Mouse (Mus musculus) neural tube, embryonic 10.5 days (tissue): Measurements from ENCODE around the gene Prrx2.

Source experiments
- DNase-seq: peaks from one replicate; pipeline ENCODE4 v3.0.0-alpha.2; 2017; ENCODE audit warnings: low spot score; ENCODE audit errors: extremely low spot score

Prrx2 gene

DNA sequence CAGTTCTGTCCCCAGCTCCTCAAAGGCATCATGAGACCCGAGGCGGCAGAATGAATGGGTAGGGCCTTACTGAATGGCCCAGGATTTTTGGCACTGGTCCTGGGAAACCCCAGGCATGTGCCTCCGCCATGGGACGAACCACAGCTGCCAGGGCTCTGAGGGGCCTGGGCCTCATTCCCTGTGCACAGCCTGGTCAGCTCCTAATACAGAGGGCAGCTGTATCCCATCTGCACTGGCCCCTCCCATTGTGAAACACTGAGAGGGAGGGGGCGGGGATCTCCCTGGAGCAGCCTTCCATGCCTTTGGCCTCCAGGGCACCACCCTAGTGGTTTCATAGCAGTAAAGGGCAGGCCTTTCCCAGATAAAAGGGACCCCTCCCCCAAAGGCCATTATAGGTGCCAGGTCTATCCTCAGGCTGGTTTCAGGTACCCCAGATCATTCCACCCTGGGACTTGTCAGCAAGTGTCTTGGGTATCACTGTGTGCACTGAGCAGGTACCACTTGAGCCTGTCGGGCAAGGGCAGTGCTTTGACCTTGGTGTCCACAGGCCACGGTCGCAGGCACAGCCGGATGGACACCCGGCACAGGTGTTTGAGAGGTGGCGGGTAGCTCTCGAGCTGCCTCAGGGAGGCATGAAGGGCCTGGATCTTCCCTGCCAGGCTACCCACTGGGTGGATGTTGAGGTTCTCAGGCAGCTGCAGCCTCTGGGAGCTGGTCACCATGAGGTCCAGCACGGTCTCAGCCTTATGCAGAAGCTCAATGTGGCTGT is 11.2 kb upstream of the Prrx2 start:
- DNase-seq: no peak

DNA sequence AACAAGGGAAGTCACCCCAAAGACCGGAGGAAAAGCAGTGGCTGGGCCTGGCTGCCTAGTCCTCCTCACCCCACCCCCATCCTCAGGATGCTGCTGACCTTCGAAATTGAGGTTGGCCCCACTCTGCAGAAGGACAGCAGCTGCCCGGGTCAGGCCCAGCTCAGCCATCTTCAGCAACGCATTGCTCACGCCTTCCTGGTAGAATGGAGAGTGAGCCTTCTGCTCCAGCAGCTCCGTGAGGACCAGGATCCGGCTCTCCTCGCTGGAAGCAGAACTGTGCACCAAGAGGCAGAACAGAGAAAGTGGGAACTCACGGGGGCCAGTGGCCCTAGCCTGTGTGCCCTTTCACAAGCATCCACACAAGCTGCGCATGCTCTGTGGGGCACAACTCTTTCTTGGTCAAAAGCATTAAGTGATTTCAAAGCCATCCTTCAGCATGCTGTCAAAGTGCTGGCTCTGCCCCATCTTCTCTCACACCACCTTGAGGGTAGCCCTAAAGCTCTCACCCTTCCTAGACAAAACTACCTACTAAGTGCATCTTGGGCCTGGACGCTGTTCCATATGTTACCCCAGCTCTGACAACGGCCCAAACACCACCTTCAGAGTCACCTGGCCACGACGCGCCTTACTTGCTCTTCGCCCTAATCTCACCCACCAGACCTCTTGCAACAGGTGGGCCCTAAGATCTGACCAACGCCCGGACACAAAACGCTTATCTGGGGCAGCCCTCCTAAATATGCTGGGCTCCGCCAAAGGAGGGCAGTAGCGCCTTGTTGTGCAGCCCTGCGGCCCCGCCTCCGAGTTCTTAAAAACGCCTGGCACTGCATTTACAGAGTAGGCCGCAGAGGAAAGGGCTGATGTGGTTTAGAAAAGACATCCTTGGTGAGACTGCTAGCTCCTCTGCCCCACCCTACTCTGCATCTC is 7.7 kb upstream of the Prrx2 start:
- peak; percentile 48 for DNase-seq

DNA sequence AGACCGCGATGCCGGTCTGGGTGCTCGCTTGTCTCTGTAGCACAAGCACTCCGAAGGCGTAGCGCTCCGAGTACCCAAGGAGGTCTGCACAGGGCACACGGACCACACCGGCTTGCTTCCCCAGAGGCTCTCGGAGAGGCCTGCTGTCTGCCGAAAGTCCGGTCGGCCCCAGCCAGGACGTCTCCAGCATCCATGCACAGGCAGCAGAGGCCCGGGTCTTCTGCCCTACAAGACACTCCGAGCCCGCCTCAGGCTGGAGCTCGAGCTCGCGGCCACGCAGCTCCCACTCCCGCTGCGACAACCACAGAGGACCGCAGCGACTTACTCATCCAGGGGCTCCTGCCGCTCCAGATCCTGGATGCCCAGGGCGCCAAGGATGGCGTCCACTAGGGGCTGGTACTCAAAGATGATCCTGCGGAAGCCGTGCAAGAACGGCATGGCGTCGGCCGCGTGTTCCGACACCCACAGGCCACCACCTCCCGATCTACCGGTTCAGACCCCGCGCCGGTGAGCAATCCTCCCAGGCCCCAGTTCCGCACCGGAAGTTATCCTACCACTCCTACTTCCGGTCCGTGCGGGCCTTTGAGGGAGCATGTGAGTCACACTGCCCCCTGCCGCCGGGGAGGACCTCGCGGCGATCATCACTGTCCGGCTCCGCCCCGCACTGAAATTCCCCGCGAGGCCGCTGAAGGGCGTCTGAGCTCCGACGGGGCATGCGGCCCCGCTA is 6.9 kb upstream of the Prrx2 start:
- DNase-seq: peak; percentile 98

DNA sequence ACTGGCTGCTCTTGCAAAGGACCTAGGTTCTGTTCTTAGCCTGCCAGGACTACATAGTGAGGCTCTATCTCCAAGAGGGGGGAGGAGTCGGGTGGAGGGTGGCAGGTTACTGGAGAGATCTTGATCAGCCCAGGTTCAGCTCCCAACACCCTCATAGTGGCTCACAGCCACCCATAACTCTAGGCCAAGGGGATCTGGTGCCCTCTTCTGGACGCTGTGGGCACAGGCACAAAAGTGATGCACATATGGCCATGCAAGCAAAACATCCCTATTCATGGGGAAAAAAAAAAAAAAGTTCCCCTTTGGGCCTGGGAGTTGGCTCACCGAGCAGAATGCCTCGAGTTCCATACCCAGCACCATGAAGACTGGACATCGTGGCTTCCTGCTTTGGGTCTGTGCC is 5.5 kb upstream of the Prrx2 start:
- no peak for DNase-seq

DNA sequence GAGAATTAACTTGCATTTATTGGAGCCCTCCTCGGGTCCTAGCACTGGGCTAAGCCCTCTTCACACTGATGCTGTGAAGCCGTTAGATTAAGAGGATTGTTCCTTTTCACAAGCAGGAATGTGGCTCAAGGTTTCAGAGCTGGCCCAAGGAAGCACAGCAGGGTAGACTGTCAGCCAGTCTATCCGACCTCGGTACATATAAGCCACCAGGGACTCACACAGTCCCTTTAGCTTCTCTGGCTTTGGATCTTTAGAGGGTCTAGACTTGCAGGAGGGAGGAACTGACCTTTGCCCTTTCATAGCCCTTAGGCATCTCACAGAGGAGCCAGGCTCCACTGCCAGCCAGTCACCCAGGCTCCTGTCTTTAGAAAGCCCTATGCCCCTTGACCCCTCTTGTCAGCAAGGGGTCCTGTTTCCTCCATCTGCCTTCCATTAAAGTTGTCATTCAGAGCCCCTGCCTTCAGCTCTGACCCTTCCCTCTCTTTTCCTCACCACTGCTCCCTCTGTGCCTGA is 4.4 kb upstream of the Prrx2 start, which contains the start of gene Asb6:
TSS of gene Asb6 (minus strand) at position 51 of the 513 bp plus-strand sequence.
- DNase-seq: no peak

DNA sequence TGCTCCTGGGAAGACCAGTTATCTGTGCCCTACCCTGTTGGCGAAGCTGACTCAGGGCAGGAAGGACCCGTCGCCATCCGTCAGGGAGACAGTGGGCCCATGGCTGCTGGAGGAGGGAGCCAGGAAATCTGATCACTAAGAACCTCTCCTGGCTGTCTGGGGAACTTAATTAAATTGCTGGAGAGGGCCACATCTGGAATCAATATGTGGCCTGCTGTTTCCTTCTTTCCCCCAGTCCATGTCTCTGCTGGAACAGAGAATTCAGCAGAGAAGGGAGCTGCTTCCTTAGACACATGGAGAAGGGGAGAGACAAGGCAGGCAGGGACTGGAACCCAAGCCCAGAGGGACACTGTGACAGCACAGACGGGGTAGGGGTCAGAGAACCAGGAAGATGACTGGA is 1.1 kb upstream of the Prrx2 start:
- peak; percentile 47 for DNase-seq

DNA sequence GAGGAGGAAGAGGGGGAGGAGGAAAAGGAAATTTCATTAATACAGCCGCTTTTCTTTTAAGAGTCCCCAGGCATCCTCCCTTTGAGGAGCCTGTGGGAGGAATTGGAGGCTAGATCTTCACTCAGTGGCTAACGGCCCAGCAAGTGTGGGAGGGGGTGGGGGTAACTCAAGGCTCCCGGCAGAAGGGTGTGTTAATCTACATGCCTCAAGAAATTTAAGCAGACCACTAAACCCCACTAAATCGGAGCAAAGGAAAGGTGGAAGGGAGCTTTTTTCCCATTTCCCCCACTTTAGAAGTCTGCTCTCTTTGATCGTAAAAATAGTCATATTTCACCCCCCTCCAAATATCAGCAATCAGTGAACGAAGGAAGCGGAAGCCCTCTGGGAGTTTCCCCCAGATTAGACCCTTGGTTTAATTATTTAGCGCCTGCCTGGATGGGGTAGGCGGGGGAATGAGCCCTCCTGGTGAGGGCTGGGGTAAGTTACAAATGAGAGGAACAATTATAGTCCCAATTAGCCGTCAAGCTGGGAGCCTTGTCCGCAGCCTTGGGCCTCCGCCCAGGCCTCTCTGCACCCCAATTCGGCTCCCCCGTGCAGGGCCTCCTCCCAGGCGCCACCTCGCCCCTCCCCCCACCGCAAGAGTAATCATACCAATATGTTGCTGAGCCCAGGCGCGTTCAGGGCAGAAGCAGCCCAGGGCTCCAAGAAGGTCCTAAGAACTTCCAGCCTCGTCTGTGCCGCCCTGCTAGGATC is 1.6 kb downstream of the Prrx2 start:
- DNase-seq: no peak

DNA sequence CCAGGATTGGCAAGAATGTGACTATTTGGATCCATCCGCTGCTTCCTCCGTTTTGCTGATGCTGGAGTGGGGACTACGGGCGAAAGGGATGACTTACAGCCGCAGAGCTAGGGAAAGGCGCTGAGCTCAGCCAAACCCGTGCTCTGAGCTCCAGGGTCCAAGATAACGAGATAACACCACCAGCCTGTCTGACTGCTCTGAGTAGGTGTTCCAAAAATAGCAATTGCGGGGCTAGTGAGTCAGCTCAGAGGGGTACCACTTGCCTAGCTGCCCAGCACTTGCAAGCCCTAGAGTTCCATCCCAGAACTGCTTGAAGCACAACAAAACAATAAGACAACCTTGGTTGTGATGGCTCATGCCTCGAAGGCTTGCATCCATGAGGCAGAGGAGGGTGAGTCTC is 7.8 kb downstream of the Prrx2 start:
- no peak for DNase-seq

DNA sequence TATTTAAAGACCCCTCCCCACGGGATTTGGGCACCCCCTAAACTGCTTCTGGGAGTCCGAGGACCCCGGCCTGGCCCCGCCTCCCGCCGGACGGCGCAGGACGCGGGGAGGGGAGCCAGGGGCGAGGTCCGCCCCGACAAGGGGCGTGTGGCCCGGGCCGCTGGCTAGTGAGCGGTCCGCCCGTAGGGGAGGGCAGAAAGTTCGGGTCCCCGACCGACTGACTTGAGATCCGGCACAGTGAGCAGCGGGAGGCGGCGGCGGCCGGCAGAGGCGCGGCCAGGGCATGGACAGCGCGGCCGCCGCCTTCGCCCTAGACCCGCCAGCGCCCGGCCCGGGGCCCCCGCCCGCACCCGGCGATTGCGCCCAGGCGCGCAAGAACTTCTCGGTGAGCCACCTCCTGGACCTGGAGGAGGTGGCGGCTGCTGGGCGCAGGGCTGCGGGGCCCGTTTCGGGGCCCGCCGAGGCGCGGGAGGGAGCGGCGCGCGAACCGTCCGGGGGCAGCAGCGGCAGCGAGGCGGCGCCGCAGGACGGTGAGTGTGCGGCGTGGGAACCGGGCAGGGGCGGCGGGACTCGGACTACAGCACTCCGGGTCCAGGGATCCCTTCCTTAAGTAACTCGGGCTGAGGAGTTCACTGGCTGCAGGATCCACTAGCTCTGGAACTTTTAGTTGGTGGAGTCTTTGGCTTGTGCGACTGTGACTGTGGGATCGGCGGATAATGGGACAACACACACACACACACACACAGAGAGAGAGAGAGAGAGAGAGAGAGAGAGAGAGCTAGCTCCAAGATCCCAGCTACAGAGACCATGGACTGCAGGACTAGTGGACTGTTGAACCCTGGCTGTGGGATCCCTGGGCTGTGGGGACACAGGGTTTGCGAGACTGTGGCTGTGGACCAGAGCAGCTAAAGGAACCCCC is 10.6 kb downstream of the Prrx2 start:
- DNase-seq: peak; percentile 52

DNA sequence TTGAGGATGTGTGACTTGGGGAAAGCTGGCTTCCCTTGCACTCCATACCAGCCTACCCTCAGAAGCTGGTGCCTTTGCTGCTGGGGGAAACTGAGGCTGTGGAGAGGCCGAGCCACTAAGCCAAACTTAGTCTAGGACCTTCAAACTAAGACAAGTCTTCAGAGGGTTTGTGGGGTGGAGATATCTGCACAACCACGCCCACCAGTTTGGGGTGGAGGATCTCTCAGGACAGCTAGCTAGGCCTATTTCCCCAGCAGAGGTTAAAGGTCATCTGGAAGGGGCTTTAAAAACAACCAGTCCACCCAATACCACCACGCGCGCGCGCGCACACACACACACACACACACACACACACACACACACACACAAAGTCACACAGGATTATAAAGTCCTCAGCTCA is 11.5 kb downstream of the Prrx2 start:
- DNase-seq: no peak

DNA sequence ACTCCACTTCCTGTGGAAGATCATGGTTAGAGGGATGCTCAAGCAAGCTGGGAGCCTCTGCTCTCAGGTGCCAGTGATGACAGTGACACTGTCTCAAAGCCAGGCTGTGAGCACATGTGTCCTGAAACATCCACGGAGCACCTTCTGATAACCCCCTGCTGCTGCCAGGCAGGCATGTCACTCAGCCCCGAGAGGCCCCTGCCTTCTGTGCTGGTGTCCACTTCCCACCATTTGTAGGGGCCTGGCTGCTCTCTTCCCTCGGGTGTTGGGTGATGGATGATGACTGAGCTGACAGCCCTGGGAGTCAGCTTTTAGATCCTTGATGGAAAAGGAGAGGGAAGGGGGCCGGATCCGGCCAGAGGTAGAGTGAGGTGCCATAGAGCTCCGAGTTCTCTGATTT is 12.0 kb downstream of the Prrx2 start:
- DNase-seq: no peak

DNA sequence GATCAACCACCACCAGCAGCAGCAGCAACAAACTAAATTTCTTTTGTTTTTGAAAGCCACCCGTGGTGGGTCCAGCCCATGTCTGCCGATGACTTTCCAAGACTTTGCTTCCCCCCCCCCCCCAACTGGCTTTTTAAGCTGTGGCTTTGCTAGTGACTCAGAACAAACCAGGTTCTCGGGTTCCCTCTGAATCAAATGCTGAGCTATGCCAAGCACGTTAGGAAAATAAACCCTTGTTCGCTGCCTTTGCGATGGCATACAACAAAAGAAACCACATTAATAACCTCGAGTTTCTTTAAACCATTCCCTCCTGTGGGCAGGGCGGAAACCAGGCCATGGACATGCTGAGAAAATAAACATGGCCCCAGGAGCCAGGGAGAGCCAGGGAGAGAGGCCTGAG is 13.4 kb downstream of the Prrx2 start:
- DNase-seq: no peak

DNA sequence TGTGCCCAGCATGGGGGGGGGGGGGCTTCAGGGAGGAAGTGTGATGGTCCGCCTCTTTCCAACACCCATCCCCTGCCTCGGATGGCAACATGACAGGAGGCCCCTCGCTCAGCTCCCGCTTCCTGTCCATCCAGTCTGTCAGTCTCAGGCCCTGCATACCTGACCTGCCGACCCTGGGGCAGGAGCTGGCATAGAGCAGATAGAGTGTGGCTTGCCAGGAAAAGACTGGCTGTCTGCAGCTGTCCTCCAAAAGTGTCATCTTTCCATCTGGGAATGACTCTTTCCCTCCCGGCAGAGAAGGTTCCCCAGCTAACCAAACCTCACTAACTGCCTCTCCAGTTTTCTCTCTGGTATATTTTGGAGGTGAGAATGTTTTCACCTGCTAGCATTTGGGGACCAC is 15.8 kb downstream of the Prrx2 start:
- no peak for DNase-seq

DNA sequence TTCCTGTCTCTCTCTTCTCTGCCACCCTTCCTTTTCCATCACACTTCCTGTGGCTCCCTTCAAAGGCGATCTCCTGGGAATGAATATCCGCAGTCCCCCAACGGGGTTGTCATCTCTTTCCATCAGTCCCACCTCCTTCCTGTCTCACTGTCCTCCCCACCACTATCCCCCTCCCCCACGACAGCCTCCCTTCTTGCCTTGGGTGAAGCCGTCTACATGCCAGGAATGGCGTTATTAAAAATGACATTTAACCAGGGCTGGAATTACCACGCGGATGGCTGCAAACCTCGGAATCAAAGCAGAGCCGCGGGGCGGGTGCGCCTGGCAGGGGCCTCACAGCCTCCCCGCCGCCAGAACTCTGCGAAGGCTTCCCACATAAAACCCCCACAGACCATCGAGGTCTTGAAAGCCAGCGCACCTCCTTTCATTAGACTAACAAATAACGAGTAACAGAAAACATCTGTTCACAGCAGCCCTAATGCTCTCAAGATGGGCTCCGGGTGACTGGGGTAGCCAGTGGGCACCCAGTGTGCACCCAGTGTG is 18.1 kb downstream of the Prrx2 start:
- no peak for DNase-seq

DNA sequence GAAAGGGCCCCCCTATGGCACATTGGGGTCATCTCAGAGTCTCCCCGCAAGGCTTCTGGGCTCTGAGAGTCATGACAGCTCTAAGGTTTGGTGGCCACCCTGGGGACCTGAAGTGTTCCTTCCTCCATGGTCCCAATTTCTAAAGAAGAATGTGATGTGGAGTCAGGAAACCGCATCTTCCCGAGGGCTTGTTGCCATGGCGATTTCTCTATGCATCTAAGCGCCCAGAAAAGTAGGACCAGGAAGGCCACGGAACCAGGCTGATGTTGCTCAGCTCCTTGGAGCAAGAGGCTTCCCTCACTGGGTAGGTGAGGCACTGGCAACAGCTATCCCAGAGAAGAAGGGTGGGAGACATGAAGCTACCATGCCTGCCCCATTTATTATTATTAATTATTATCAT is 22.3 kb downstream of the Prrx2 start:
- DNase-seq: no peak

DNA sequence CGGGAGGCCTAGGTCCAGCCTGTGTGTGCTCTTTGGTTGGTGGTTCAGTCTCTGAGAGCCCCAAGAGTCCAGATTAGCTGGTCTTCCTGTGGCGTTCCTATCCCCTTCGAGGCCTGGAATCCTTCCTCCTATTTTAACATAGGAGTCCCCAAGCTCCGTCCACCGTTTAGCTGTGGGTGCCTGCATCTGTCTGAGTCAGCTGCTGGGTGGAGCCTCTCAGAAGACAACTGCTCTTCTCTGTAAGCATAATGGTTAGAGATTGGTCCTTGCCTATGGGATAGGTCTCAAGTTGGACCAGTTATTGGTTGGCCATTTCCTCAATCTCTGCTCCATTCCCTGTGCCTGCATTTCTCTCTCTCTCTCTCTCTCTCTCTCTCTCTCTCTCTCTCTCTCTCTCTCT is 25.0 kb downstream of the Prrx2 start:
- DNase-seq: no peak

DNA sequence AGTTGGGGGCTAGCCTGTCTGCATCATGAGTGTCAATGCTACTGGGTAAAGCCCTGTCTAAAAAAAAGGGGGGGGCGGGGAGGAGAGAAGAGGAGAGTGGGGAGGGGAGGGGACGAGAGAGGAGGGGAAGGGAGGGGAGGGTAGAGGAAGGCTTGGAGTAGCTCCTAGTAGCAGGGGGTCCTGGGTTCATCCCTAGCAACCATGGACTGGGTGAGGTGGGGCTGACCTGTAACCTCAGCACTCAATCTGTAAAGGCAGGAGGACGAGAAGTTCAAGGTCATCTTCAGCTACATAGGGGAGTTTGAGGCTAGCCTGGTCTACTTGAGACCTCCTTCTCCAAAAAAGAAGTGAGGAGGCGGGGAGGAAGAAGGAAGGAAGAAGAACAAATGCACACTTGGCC is 27.3 kb downstream of the Prrx2 start:
- DNase-seq: no peak

DNA sequence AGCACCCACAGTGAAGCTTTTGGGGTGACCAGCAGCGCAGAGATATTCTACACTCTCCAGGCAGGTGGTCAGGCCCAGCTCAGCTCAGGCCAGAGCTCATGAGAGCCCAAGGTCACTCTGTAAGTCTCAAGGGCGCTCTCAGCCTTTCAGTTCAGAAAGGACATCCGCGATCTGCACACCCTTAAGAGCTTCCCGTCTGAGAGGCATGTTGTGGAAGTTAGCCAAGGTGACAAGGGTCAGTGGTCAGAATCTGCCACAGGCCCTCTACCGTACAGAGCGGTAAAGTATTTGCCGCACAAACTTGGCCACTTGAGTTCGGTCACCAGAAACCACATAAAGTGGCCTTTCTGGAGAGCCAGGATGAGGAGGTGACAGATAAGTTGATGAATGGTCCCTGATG is 28.8 kb downstream of the Prrx2 start:
- no peak for DNase-seq

DNA sequence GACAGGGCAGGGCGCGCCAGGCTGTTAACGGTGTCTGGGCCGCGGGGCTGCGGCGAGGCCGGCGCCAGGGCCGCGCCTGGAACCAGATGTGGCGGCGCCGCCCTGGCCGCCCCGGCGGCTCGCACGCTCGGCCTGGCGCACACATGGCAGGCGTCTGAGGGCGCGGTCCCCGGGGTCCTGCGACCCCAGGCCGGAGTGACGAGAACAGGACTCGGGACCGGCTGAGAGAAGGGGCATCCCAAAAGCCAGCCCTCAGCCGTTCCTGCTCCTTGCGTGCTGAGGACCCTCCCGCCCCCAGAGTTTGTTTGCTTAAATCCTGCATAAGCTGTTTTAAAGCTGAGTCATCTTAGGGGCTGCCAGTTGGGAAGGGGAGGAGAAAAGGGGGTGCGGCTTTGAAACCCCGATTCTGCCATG is 30.2 kb downstream of the Prrx2 start:
- peak; percentile 53 for DNase-seq

DNA sequence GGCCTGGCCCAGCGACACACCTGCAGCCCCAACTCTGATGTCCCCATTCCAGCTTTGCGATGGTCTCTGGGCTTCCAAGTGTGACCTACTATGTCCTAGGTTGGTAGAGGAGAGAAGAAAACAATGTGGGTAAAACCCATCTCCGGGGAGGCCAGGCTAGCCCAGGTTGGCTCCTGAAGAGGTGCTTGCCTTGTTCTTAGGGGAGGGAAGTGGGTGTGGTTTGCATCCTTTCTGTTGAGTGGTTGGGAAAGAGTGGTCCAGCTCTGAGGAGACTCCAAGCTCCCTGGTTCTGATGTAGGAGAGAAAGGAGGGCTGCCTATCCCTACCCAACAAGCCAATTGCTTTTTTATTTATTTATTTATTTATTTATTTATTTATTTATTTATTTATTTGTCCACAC is 30.7 kb downstream of the Prrx2 start:
- no peak for DNase-seq
